Mouse (Mus musculus) embryonic stem cell, embryonic (primary cell): Measurements from ENCODE around the gene Serpina3k.
"Not testable (repeated sequence)": the region's sequence is repeated elsewhere in the genome, so short reads cannot be mapped to it uniquely, and the experiment has no call there.

Experiments
- CTCF ChIA-PET, 4 experiments: fragments of 300-600 bp in 2 of 4; fragments of 350-600 bp in 2 of 4; sonication (Branson Sonifier 250); formaldehyde crosslinking; loops; one replicate each; lab custom pipeline; 2022; ENCODE audit warnings: inconsistent platforms in 2 of 4; lab: Charles Lee
- POLR2A ChIA-PET, 4 experiments: fragments of 300-600 bp in 2 of 4; fragments of 350-600 bp in 2 of 4; sonication (Branson Sonifier 250); formaldehyde crosslinking; loops; one replicate each; lab custom pipeline; 2022; ENCODE audit warnings: antibody characterized with exemption in 4 of 4, inconsistent platforms in 1 of 4; lab: Charles Lee

Serpina3k gene

DNA sequence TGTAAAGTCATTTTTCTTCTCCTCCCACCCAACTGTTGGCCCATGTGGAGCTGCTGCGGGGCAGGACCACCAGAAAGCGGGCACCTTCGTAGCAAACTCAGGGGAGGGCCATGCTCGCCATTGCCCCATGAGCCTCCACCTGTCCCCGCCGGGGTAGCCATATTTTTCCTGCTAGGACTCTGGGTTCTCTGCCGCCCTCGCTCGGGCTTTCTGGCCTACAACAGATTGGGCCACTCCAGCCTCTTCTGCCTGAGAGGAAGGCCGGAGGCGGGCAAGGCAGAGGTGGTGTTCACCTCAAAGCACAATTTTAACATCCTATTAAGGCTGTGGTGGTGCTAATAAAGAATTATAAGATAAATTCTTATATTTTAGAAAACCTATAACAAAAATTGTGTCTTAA, 41.6 kb downstream of the Serpina3k start:
- ChIA-PET POLR2A (interaction anchor here in 1 of 4 experiments (0.9 to 5.0 kb wide), 11 partner anchors 11 to 1673 kb away, joined by 3 to 58 read pairs (median 5); no protein-coding TSS in a partner anchor), CTCF (interaction anchor here in 1 of 4 experiments (0.6 kb wide), 1 partner anchor 1012 kb away, joined by 3 read pairs; no protein-coding TSS in a partner anchor)

DNA sequence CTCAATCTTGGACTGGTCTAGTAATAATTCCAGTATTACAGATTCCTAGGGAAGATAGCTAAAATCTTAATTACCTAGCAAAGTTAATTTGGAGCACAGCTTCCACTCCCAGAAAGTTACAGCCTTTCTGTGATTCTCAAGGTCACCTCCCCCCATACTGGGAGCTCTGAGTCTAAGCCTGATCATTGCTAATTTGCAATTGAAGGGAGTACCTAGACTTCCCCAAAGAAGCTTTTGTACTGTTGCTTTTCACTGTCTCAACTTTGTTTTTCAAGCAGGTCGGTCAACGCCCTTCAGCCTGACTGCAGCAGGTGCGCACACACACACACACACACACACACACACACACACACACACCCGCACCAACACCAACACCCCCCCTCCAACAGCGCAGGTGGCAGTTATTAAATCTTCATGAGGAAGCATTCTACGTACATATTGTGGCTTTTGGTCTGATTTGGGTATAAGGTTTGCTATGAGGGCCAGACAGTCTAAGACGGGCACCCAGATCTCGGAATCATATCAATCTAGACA, 42.9 kb downstream of the Serpina3k start:
- ChIA-PET POLR2A (interaction anchor here in 2 of 4 experiments (0.6 to 5.0 kb wide), 13 partner anchors 9 to 1796 kb away, joined by 3 to 58 read pairs (median 3); partner anchors contain the start of genes Serpina3i (in 1 of the 2) and Serpina3n (in 1 of the 2)), CTCF (interaction anchor here in 2 of 4 experiments (0.6 kb wide), 2 partner anchors 46 to 53 kb away, joined by 3 to 4 read pairs; no protein-coding TSS in a partner anchor)

DNA sequence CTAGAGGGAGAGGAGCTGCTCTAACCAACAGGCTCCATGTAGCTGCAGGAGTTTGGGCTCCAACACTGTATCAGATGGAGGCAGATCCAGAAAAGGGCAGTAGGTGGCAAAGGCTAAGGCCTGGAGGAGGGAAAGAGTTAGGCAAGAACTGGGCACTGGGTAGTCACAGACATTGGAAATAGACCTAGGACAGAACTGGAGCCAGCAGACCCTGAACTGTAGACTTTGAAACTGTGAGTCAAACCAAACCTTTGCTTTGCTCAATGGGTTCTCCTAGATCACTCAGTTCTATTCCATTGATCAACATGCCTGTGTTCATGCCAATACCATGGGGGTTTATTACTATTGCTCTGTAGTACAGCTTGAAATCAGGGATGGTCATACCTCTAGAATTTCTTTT, 47.7 kb downstream of the Serpina3k start:
- POLR2A ChIA-PET: interaction anchor here in 1 of 4 experiments (0.9 to 1.3 kb wide), 2 partner anchors 9 to 13 kb away, joined by 4 to 10 read pairs; no protein-coding TSS in a partner anchor
- CTCF ChIA-PET: not testable (repeated sequence)

DNA sequence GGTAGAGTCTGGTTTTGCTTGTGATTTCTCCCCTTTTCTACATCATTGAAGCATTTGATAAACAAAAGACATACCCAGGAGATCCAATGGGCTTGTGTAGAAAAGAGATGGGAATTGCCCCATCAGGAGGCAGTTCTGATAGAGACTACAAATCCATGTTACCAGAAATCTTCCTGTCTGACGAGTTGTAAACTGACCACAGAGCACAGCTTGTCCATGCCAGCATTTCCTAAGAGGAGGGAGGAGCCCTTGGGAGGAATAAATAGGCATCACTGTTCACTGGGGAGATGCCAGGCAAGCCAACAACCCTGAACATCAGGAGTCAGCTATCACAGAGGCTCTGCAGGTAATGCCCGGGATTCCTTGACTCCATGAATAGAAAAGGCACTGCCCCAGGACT, 48.6 kb downstream of the Serpina3k start:
- ChIA-PET CTCF (interaction anchor here in 2 of 4 experiments (0.5 to 1.1 kb wide), 2 partner anchors 32 to 41 kb away, joined by 3 read pairs; no protein-coding TSS in a partner anchor), POLR2A (interaction anchor here in 2 of 4 experiments (0.6 to 8.4 kb wide), 3 partner anchors 8 to 948 kb away, joined by 3 to 58 read pairs (median 3); no protein-coding TSS in a partner anchor)

DNA sequence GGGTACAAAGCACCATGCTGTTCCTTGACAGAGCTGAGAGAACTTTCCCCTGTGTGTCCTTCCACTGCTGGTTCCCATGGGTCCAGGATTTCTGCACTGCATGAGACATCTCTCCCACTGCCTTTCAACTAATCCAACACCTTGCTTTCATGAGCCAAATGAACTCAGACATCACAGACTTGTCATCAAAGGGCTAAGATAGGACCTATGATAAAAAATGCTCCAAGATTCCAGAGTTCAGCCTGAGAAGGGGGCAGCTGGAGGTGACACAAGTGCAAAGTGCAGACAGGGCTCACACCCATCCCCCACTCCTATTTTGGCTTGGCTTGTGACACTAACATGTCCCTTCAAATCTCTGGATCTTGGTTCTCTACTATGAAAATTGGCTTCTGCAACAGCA, 50.2 kb downstream of the Serpina3k start:
- POLR2A ChIA-PET: interaction anchor here in 2 of 4 experiments (0.6 to 8.4 kb wide), 7 partner anchors 10 to 296 kb away, joined by 3 to 58 read pairs (median 3); no protein-coding TSS in a partner anchor
- CTCF ChIA-PET: interaction anchor here in 1 of 4 experiments (1.5 kb wide), 1 partner anchor 30 kb away, joined by 3 read pairs; no protein-coding TSS in a partner anchor

DNA sequence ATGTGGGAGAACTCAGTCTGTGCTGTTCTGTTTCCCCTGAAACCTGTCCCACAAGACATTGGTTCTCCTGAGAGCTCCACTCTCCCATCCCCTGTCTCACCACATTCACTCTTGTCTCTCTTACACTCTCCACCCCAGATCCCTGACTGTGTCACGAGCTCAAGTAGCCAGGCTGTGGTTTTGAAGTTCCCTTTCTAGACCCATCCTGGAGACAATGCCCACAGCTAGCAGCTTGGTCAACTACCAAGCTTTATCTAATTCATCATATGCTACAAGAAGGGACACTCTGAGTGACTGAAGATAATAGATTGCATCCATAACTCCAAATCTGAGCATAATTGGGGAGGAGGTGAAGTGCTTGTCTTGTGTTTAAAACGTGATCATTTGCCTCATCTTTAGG, 52.8 kb downstream of the Serpina3k start:
- POLR2A ChIA-PET: interaction anchor here in 3 of 4 experiments (1.1 to 8.4 kb wide), 7 partner anchors 8 to 242 kb away, joined by 3 to 58 read pairs (median 3); no protein-coding TSS in a partner anchor
- CTCF ChIA-PET: not testable (repeated sequence)
